ENCODE assay signal across 9 mouse cellular contexts in the genomic region with DNA sequence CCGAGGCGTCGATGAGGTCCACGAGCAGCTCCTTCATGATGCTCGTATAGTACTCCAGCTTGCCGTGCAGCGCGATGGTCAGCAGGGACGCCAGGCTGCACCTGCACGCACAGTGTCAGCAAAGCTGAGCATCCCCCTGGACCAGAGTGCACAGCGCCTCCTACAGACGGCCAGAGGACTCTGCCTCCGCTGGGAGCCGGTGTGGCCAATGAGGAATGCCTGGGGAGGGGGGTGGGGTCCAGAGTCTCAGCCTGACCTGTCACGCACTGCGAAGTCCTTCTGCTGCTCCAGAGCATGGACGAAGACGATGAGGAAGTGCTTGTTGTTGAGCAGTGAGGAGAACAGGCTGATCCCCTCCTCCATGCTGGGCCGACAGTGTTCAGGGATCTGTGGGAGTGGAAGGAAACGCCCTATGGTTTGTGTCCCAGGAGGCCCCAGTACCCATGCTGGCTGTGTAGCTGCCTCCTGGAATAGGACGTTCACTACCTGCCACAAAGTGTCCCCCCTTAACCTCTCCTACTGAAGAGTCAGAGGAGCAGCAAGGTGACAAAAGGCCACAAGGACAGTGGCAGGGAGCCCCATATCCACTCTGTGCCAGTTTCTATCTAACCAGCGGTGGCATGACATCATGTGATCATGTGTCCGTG. TPM values are rescaled to one million over a fixed set of nuclear protein-coding genes. Genes with fewer than 3 reads are reported as not detected.
DNase-seq lines count a peak whose midpoint lies in the region; ATAC-seq and TF ChIP-seq lines count a peak whose summit lies in the region.
"Had no signal": no experiment of that assay in that cellular context is flagged by ENCODE, and none has a peak within 500 bp of the region (broad histone marks: within the 10 kb centered on the region; RNA-seq: fewer than 3 reads in every experiment).

No protein-coding gene starts in this region.

- H3K9ac ChIP-seq in hindbrain, embryonic 11.5 days (ENCODE audit: low read depth, low read length): no peak overlapping the region
- no peak overlapping the region for H3K9ac ChIP-seq in hindbrain, embryonic 16.5 days (ENCODE audit: low read depth, low read length)

- TF ChIP-seq CTCF in embryonic fibroblast, embryonic 13.5 days (IDR thresholded peaks at IDR 0.05; ENCODE audit: borderline replicate concordance, insufficient read depth, low read length): peak; percentile 32; the same call in 1 of the 2 replicates

- no peak overlapping the region for H3K4me3 ChIP-seq in hindbrain, embryonic 11.5 days (ENCODE audit: low read depth, low read length)
- H3K4me3 ChIP-seq in hindbrain, embryonic 16.5 days (ENCODE audit: low read length): no peak overlapping the region
- H3K4me3 ChIP-seq in embryonic fibroblast, embryonic 13.5 days (ENCODE audit: insufficient read depth, low read length): no peak overlapping the region

- no peak for TF ChIP-seq POLR2A in embryonic fibroblast, embryonic 13.5 days (IDR thresholded peaks at IDR 0.05; ENCODE audit: low read depth, low read length)

- no peak overlapping the region for H3K4me2 ChIP-seq in hindbrain, embryonic 11.5 days (replicated peaks; ENCODE audit: low read depth, low read length)
- H3K4me2 ChIP-seq in hindbrain, embryonic 16.5 days (ENCODE audit: low read length): no peak overlapping the region

- H3K9me3 ChIP-seq in hindbrain, embryonic 11.5 days (ENCODE audit: control insufficient read depth, low read length): no peaks in the 10 kb centered on the region
- no peaks in the 10 kb centered on the region for H3K9me3 ChIP-seq in hindbrain, embryonic 16.5 days (ENCODE audit: control insufficient read depth, low read length)

- no peak overlapping the region for H3K27ac ChIP-seq in hindbrain, embryonic 11.5 days (ENCODE audit: low read depth, low read length)
- no peak overlapping the region for H3K27ac ChIP-seq in hindbrain, embryonic 16.5 days (ENCODE audit: low read depth, low read length)
- no peak overlapping the region for H3K27ac ChIP-seq in embryonic fibroblast, embryonic 13.5 days (ENCODE audit: insufficient read depth, low read length)

- H3K36me3 ChIP-seq in hindbrain, embryonic 11.5 days (ENCODE audit: control insufficient read depth, insufficient read depth, low read length): no peaks in the 10 kb centered on the region
- no peaks in the 10 kb centered on the region for H3K36me3 ChIP-seq in hindbrain, embryonic 16.5 days (ENCODE audit: control insufficient read depth, insufficient read depth, low read length)

- no peaks in the 10 kb centered on the region; the same call in 1 of the 2 replicates for H3K4me1 ChIP-seq in hindbrain, embryonic 11.5 days (replicated peaks; ENCODE audit: control insufficient read depth, insufficient read depth, low read length)
- H3K4me1 ChIP-seq in hindbrain, embryonic 16.5 days (ENCODE audit: control insufficient read depth, insufficient read depth, low read depth, low read length): peaks cover 3% of the 10 kb centered on the region; the same call in 1 of the 2 replicates
- H3K4me1 ChIP-seq in embryonic fibroblast, embryonic 13.5 days (ENCODE audit: control insufficient read depth, insufficient read depth, low read length): 0 out of 2 replicates have a peak, but pooled peaks cover 3% of the 10 kb centered on the region

- ATAC-seq in hindbrain, embryonic 11.5 days (ENCODE audit: low FRiP score): no peak
- ATAC-seq in hindbrain, embryonic 16.5 days: no peak

- peak; percentile 54 for DNase-seq in hindbrain, embryonic 11.5 days (ENCODE audit: low spot score)
- peak; percentile 48 for DNase-seq in retina, postnatal 1 day
- DNase-seq in retina, embryonic 14.5 days (ENCODE audit: low spot score): no peak
- no peak for DNase-seq in urinary bladder, postnatal 4 days (ENCODE audit: low spot score in 2 of 2)
- DNase-seq in left cerebral cortex, adult 18-20 months (ENCODE audit: low spot score in 2 of 2): no peak
- DNase-seq: gastrocnemius, postnatal 25 days had no signal

- WGBS in hindbrain, embryonic 11.5 days: 34% methylated on average over 23 of the region's 23 CpGs
- 43% methylated on average over 22 of the region's 23 CpGs for WGBS in hindbrain, embryonic 16.5 days

- H3K27me3 ChIP-seq in hindbrain, embryonic 11.5 days (ENCODE audit: control insufficient read depth, insufficient read depth, low read length): no peaks in the 10 kb centered on the region
- H3K27me3 ChIP-seq in hindbrain, embryonic 16.5 days (replicated peaks; ENCODE audit: control insufficient read depth, insufficient read depth, low read length): no peaks in the 10 kb centered on the region

RNA-seq across cellular contexts. Expression of gene H1foo, which starts 17.8 kb away (rescaled TPM):
- polyA plus RNA-seq in hindbrain, embryonic 11.5 days (2014; fragmentation: Nextera tagmentation; extraction: Ambion mirVana): not detected in 2 replicates
- not detected in 2 replicates for polyA plus RNA-seq in hindbrain, embryonic 16.5 days (2015; fragmentation: Nextera tagmentation; extraction: Ambion mirVana)
- polyA plus RNA-seq in embryonic fibroblast, embryonic 13.5 days (2011; ENCODE audit: insufficient read length, low read depth, missing spikeins): not detected in 2 replicates
- not detected for total RNA-seq in left cerebral cortex, adult 18-20 months (2021)
- total RNA-seq: gastrocnemius, postnatal 25 days; left cerebral cortex, postnatal 10 days had no signal

RNA-seq across cellular contexts. Expression of gene Rho, which starts 31.0 kb away (rescaled TPM):
- 0.22 and 0.39 TPM in 2 replicates for polyA plus RNA-seq in hindbrain, embryonic 11.5 days (2014; fragmentation: Nextera tagmentation; extraction: Ambion mirVana)
- polyA plus RNA-seq in hindbrain, embryonic 16.5 days (2015; fragmentation: Nextera tagmentation; extraction: Ambion mirVana): 0.35 and 0.50 TPM in 2 replicates
- polyA plus RNA-seq in embryonic fibroblast, embryonic 13.5 days (2011; ENCODE audit: insufficient read length, low read depth, missing spikeins): not detected in 2 replicates
- total RNA-seq in left cerebral cortex, adult 18-20 months (2021): under 1 TPM; 0.63 to 0.70 TPM

RNA-seq across cellular contexts. Expression of gene Plxnd1, which starts 32.2 kb away (rescaled TPM):
- polyA plus RNA-seq in hindbrain, embryonic 11.5 days (2014; fragmentation: Nextera tagmentation; extraction: Ambion mirVana): 17.5 and 18.8 TPM in 2 replicates
- polyA plus RNA-seq in hindbrain, embryonic 16.5 days (2015; fragmentation: Nextera tagmentation; extraction: Ambion mirVana): 8.5 and 10.5 TPM in 2 replicates
- 28.4 and 28.8 TPM in 2 replicates for polyA plus RNA-seq in embryonic fibroblast, embryonic 13.5 days (2011; ENCODE audit: insufficient read length, low read depth, missing spikeins)
- 100 to 1,000 TPM; 103 to 123 TPM for total RNA-seq in left cerebral cortex, adult 18-20 months (2021)

Comparison
In these comparisons a context has a peak if more than half of its experiments do, and no peak if none do; other contexts are left out.
1. DNase-seq: peak in hindbrain, embryonic 11.5 days (single experiment) and retina, postnatal 1 day (single experiment); none in retina, embryonic 14.5 days (single experiment), urinary bladder, postnatal 4 days (0 of 2) and left cerebral cortex, adult 18-20 months (0 of 2).